Mouse (Mus musculus) inflammation-experienced regulatory T-cells, adult 16 weeks (primary cell): ENCODE data around the gene Tm6sf1. TPM values are rescaled to one million over a fixed set of nuclear protein-coding genes. Genes with fewer than 3 reads are reported as not detected.

Source experiments
- polyA plus RNA-seq: library from polyadenylated mRNA; unstranded; fragments of 100-300 nt; shearing (Covaris generic); gene quantifications from one replicate; pipeline ENCODE4 v1.2.1, GENCODE M21; 2017

Tm6sf1 gene
- polyA plus RNA-seq, result 12.4 TPM

DNA sequence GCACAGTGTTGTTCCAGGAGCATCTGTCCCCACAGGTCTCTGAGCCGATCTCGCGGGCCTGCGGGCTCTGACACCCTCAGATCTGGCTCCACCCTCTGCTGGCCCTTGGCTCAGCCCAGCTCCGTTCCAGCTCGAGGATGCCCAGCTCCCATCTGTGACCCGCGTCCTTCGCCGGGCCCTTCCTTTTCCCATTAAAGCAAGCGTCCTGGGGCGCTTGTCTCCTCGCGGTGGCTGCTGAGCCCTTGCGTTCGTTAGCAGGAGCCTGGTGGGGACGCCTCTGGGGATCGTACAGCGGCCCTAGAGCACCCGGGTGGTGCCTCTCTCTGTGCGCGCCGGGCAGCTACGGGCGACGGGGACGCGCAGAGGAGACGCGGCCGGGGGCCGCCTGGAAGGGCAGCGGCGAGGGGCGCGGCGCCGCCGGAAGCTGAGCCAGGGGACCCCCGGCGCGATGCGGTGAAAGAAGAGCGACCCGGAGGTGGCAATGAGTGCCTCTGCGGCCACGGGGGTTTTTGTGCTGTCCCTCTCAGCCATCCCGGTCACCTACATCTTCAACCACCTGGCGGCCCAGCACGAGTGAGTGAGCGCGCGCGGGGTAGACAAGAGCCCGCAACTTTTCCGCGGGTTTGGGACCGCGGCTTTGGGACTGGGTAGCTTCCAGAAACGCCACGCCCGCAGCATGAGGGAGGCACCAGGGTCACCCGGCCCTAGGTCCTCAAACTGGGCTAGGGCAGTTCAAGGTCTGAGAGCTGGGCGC, at the start of gene Tm6sf1:
TSS of gene Tm6sf1 (plus strand) at position 34 of the 754 bp plus-strand sequence.

DNA sequence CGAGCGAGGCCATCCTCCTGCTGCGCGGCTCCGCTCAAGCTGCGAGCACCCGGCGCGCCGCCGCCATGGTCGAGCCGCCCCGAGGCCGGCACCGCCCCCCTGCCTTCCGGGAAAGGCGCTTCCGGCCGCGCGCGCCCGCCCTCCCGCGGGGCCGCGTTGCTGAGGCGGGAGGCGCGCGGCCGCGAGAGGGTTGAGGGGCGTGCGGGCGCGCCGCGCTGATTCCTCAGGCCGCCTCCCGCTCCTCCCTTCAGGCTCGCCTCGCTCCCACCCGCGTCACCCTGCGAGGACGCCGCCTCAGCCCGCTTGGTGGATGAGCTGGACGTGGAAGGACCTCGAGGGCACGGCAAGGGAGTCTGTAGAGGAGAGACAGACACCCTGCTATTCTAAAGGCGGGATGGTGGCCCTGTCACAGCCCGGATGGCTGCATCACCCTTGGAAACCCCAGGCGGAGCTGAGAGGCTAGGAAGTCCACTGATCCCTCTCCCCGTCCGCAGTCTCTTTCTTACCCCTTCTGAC, 29.4 kb upstream of the Tm6sf1 start, which contains the start of gene Btbd1:
TSS of gene Btbd1 (minus strand) at position 53 of the 516 bp plus-strand sequence.

DNA sequence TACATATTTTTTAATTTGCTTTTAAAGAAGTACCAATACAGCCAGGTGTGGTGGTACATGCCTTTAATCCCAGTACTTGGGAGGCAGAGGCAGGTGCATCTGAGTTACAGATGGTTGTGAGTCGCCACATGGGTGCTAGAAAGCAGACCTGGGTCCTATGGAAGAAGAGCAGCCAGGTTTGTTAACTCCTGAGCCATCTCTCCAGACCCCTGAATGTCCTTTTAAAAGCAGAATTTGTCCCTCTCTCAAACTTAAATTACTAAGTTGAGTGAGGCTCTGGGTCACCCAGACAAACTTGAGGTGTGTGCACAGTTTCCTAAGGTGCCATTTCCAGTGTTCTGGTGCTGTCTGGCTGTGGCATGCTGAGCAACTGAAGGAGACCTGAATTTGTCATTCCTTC, 3.1 kb upstream of the Tm6sf1 start, which contains the start of gene Gm10160:
TSS of gene Gm10160 (minus strand) at position 101 of the 400 bp plus-strand sequence.

Other genes with a start within 250 kb of the Tm6sf1 start
- not detected for gene Homer2, start 151.5 kb upstream of the Tm6sf1 start, polyA plus RNA-seq
- gene Ramac, start 96.1 kb upstream of the Tm6sf1 start, polyA plus RNA-seq, result 164 TPM
- 67.2 TPM for gene 3110040N11Rik, start 69.5 kb upstream of the Tm6sf1 start, polyA plus RNA-seq
- 8.2 TPM for gene Btbd1, start 29.6 kb upstream of the Tm6sf1 start, polyA plus RNA-seq
- not detected for gene Gm10160, start 3.2 kb upstream of the Tm6sf1 start, polyA plus RNA-seq
- 6.6 TPM for gene Hdgfl3, start 75.5 kb downstream of the Tm6sf1 start, polyA plus RNA-seq
- gene Bnc1, start 133.3 kb downstream of the Tm6sf1 start, polyA plus RNA-seq, result not detected